In the genomic region with DNA sequence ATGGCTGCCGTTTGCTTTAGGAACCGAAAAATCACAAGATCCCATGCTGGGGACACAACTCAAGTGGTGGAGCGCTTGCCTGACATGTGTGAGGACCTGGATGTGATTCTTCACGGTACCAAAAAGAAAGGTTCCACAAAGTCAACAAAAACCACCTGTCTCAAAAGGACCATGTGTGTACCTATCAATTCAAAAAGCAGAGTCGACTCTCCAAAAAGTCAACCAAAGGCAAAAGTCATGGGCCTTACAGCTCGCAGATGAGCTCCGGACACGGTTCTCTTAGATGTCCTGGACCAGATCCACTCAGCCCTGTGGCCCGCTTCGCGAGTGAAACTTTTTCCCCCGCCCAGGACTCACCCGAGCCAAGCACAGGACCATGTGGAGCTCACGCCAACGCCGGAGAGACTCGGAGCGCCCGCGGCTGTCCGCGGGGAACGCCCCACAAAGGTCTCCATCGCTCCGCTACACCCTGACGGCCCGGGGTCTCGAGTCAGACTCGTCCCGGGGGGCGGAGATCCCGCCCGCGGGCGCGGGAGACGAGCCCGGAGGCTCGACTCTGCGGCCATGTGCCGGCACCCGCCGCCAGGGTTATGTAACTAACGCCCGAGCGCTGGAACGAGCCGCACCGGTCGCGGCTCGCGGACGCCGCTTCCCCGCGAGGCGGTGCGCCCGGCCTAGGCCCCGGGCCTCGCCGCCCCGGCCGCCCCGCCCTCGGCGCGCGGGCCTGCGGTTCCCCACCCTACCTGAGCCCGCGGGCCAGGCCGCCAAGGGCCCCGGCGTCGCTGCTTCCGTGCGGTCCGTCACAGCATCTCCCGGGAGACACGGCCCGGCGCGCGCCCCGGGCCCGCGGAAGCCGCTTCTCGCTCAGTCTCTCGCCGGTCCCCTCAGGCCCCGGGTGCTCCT, we compare ENCODE assay signal across 1 mouse cellular context.
TF ChIP-seq lines count a peak whose summit lies in the region.

A gene (plus strand): TSS at position 767 of the 903 bp plus-strand sequence.

TF ChIP-seq in MEL, 35 proteins besides CTCF, POLR2A, EP300 and RAD21 (continued from another document):
- TF ChIP-seq E2F4 (IDR thresholded peaks at IDR 0.05; ENCODE audit: borderline replicate concordance, low read depth, low read length) (no peak), SIN3A (IDR thresholded peaks at IDR 0.05; ENCODE audit: low read length) (peak; percentile 63), JUND (IDR thresholded peaks at IDR 0.05; ENCODE audit: low read depth, low read length) (no peak), MAX (IDR thresholded peaks at IDR 0.05; ENCODE audit: low read length) (peak; percentile 33; the same call in 1 of the 2 replicates), MAFK (IDR thresholded peaks at IDR 0.05; ENCODE audit: borderline replicate concordance, low read depth, low read length) (no peak), MAZ (IDR thresholded peaks at IDR 0.05; ENCODE audit: low read depth, low read length) (no peak), TCF12 (IDR thresholded peaks at IDR 0.05; ENCODE audit: low read depth, low read length) (no peak), POLR2AphosphoS5 (IDR thresholded peaks at IDR 0.05; ENCODE audit: borderline replicate concordance, low read depth, low read length) (no peak), BHLHE40 (IDR thresholded peaks at IDR 0.05; ENCODE audit: borderline replicate concordance, low read depth, low read length) (no peak), CHD2 (IDR thresholded peaks at IDR 0.05; ENCODE audit: low read length) (no peak), ETS1 (IDR thresholded peaks at IDR 0.05; ENCODE audit: low read depth, low read length) (peak; percentile 25; the same call in 1 of the 2 replicates), ZKSCAN1 (IDR thresholded peaks at IDR 0.05; ENCODE audit: low read depth, low read length) (no peak), NRF1 (IDR thresholded peaks at IDR 0.05; ENCODE audit: insufficient read depth, low read depth, low read length, poor library complexity, severe bottlenecking) (no peak), MEF2A (IDR thresholded peaks at IDR 0.05; ENCODE audit: extremely low read depth, insufficient replicate concordance, low read depth, low read length, poor library complexity, severe bottlenecking) (no peak), USF2 (IDR thresholded peaks at IDR 0.05; ENCODE audit: borderline replicate concordance in 1 of 2, insufficient read depth in 1 of 2, low read depth in 1 of 2, low read length in 2 of 2) (no peak), RCOR1 (IDR thresholded peaks at IDR 0.05; ENCODE audit: low read depth, low read length) (no peak), NELFE (IDR thresholded peaks at IDR 0.05; ENCODE audit: low read depth, low read length) (no peak), TBP (IDR thresholded peaks at IDR 0.05; ENCODE audit: low read depth, low read length) (0 out of 2 replicates have a peak, but pooled peaks have one; percentile 24), GABPA (IDR thresholded peaks at IDR 0.05; ENCODE audit: low read depth, low read length) (no peak), MXI1 (IDR thresholded peaks at IDR 0.05; ENCODE audit: low read depth, low read length) (peak; percentile 90), MYB (IDR thresholded peaks at IDR 0.05; ENCODE audit: low read depth, low read length) (no peak), UBTF (IDR thresholded peaks at IDR 0.05; ENCODE audit: borderline replicate concordance, insufficient read depth, low read depth, low read length) (peak; percentile 69; the same call in 1 of the 2 replicates), SMC3 (IDR thresholded peaks at IDR 0.05; ENCODE audit: low read depth, low read length) (no peak), ZNF384 (IDR thresholded peaks at IDR 0.05; ENCODE audit: low read depth, low read length) (no peak)
